Mouse (Mus musculus) bone marrow, adult 2 months (tissue): ENCODE measurements around the gene Arr3.

ENCODE experiments used
- CTCF ChIP-seq: fragments of 200-500 bp; IDR thresholded peaks from 2 replicates; pipeline ENCODE4 v1.5.1; 2011; ENCODE audit warnings: low read length, control low read depth; ENCODE audit not compliant: control insufficient read depth, insufficient read depth
- POLR2A ChIP-seq: fragments of 200-500 bp; IDR thresholded peaks from 2 replicates; pipeline ENCODE4 v1.6.1; 2011; ENCODE audit warnings: low read depth, mild to moderate bottlenecking, control low read depth, low read length, borderline replicate concordance; ENCODE audit not compliant: control insufficient read depth

- TF ChIP-seq POLR2A (peak; percentile 74; the same call in 1 of the 2 replicates), CTCF (no peak)
Observed at GRCm38 (mm10) chrX:100625802-100626793, 20.8 kb downstream of the Arr3 start, which contains the start of gene Pdzd11.
